Mouse (Mus musculus) spleen, adult 2 months (tissue): ENCODE measurements around the gene Rsf1. TPM values are rescaled to one million over a fixed set of nuclear protein-coding genes. Genes with fewer than 3 reads are reported as not detected.

Experiments
- DNase-seq, 2 experiments: peaks; one replicate each; pipeline versions ENCODE4 v3.0.0 to v3.0.0-alpha.2; 2012 to 2021; ENCODE audit warnings: low spot score in 2 of 2, low read depth in 1 of 2
- H3K27ac ChIP-seq: fragments of 200-500 bp; 2 replicates; pipeline ENCODE4 v1.5.1; 2012; ENCODE audit warnings: low read length, inconsistent platforms; ENCODE audit not compliant: insufficient read depth
- H3K27me3 ChIP-seq: fragments of 200-500 bp; 2 replicates; pipeline ENCODE4 v1.6.1; 2012; ENCODE audit warnings: mild to moderate bottlenecking, moderate library complexity, low read length, inconsistent platforms; ENCODE audit not compliant: control insufficient read depth, insufficient read depth
- H3K36me3 ChIP-seq: fragments of 200-500 bp; 2 replicates; pipeline ENCODE4 v1.6.1; 2012; ENCODE audit warnings: mild to moderate bottlenecking, low read length, inconsistent platforms; ENCODE audit not compliant: control insufficient read depth, insufficient read depth
- H3K4me1 ChIP-seq: fragments of 200-500 bp; 2 replicates; pipeline ENCODE4 v1.6.1; 2011; ENCODE audit warnings: inconsistent platforms; ENCODE audit not compliant: control insufficient read depth, insufficient read depth, insufficient read length
- H3K4me3 ChIP-seq: fragments of 200-500 bp; 2 replicates; pipeline ENCODE4 v1.5.1; 2011; ENCODE audit warnings: mild to moderate bottlenecking, inconsistent platforms; ENCODE audit not compliant: insufficient read depth, insufficient read length; ENCODE audit errors: extremely low read depth
- CTCF ChIP-seq: fragments of 200-500 bp; IDR thresholded peaks from 2 replicates; pipeline ENCODE4 v1.5.1; 2011; ENCODE audit warnings: mild to moderate bottlenecking, inconsistent platforms; ENCODE audit not compliant: insufficient read depth, insufficient read length, insufficient replicate concordance; ENCODE audit errors: extremely low read depth
- POLR2A ChIP-seq: fragments of 200-500 bp; IDR thresholded peaks from 2 replicates; pipeline ENCODE4 v1.6.1; 2011; ENCODE audit warnings: low read depth, low read length, inconsistent platforms
- WGBS: fragments of 180-500 bp; shearing (Covaris S2); methylation state at CpG from one replicate; pipeline ENCODE4 v1.1.7; 2018; 5-methylcytosine and 5-hydroxymethylcytosine counted together
- polyA plus RNA-seq: library from polyadenylated mRNA; depleted of rRNA; stranded (reverse); fragments of >200 nt; gene quantifications from 2 replicates; pipeline ENCODE4 v1.2.3, GENCODE M21; 2012

Rsf1 gene
- polyA plus RNA-seq, 1 experiment = 1.8 TPM

- no peaks in the 10 kb centered on the region for H3K27me3 ChIP-seq
- no peak overlapping the region for H3K4me3 ChIP-seq
- no peaks in the 10 kb centered on the region for H3K4me1 ChIP-seq
- no peak for DNase-seq
- TF ChIP-seq CTCF (no peak), POLR2A (no peak)
- H3K36me3 ChIP-seq = no peaks in the 10 kb centered on the region
- WGBS = 86% methylated on average over 14 of the region's 14 CpGs
- no peak overlapping the region for H3K27ac ChIP-seq
Observed at GRCm38 (mm10) chr7:97728666-97729614, 149.3 kb downstream of the Rsf1 start.

- WGBS = 82% methylated on average over 3 of the region's 3 CpGs
- Histone ChIP-seq H3K4me3 (no peak overlapping the region), H3K36me3 (no peaks in the 10 kb centered on the region), H3K27ac (no peak overlapping the region), H3K4me1 (no peaks in the 10 kb centered on the region), H3K27me3 (no peaks in the 10 kb centered on the region)
- TF ChIP-seq CTCF (no peak), POLR2A (no peak)
- DNase-seq = no peak
Observed at GRCm38 (mm10) chr7:97730427-97730826, 150.7 kb downstream of the Rsf1 start.

- no peak for DNase-seq
- H3K27ac ChIP-seq = no peak overlapping the region
- no peaks in the 10 kb centered on the region for H3K36me3 ChIP-seq
- no peak overlapping the region for H3K4me3 ChIP-seq
- 71% methylated on average over 5 of the region's 5 CpGs for WGBS
- no peaks in the 10 kb centered on the region for H3K4me1 ChIP-seq
- H3K27me3 ChIP-seq = 0 out of 2 replicates have a peak, but pooled peaks cover 3% of the 10 kb centered on the region
- TF ChIP-seq POLR2A (no peak), CTCF (no peak)
Observed at GRCm38 (mm10) chr7:97733606-97734005, 153.9 kb downstream of the Rsf1 start.

GRCm38 (mm10) chr7:97735021-97735420 is 155.3 kb downstream of the Rsf1 start:
- DNase-seq = no peak
- Histone ChIP-seq H3K36me3 (no peaks in the 10 kb centered on the region), H3K4me1 (no peaks in the 10 kb centered on the region), H3K27me3 (0 out of 2 replicates have a peak, but pooled peaks cover 3% of the 10 kb centered on the region), H3K4me3 (no peak overlapping the region), H3K27ac (no peak overlapping the region)
- 81% methylated on average over 8 of the region's 8 CpGs for WGBS
- TF ChIP-seq POLR2A (no peak), CTCF (no peak)

- DNase-seq = no peak
- H3K4me1 ChIP-seq = no peaks in the 10 kb centered on the region
- no peaks in the 10 kb centered on the region for H3K36me3 ChIP-seq
- WGBS = 48% methylated on average over 4 of the region's 4 CpGs
- 0 out of 2 replicates have a peak, but pooled peaks cover 3% of the 10 kb centered on the region for H3K27me3 ChIP-seq
- no peak overlapping the region for H3K27ac ChIP-seq
- no peak overlapping the region for H3K4me3 ChIP-seq
- TF ChIP-seq CTCF (no peak), POLR2A (no peak)
Observed at GRCm38 (mm10) chr7:97735886-97736420, 156.3 kb downstream of the Rsf1 start.

- H3K36me3 ChIP-seq = no peaks in the 10 kb centered on the region
- no peaks in the 10 kb centered on the region for H3K4me1 ChIP-seq
- no peak overlapping the region for H3K27ac ChIP-seq
- 0 out of 2 replicates have a peak, but pooled peaks cover 3% of the 10 kb centered on the region for H3K27me3 ChIP-seq
- H3K4me3 ChIP-seq = peak overlapping the region; percentile 75
- WGBS = 20% methylated on average over 12 of the region's 12 CpGs
- no peak for TF ChIP-seq CTCF
- TF ChIP-seq POLR2A = no peak
- DNase-seq = no peak
Observed at GRCm38 (mm10) chr7:97737256-97737637, 157.6 kb downstream of the Rsf1 start.
